ENCODE assay signal across 23 mouse cellular contexts in genomic region chr3:14659894-14660293, GRCm38 (mm10).
"Had no signal": no experiment of that assay in that cellular context is flagged by ENCODE, and none has a peak within 500 bp of the region (broad histone marks: within the 10 kb centered on the region; RNA-seq: fewer than 3 reads in every experiment).

No protein-coding gene starts in this region.

- H3K4me3 ChIP-seq: kidney, embryonic 15.5 days; layer of hippocampus, adult 2 months; limb, embryonic 12.5 days; limb, embryonic 15.5 days; liver, embryonic 12.5 days; liver, embryonic 15.5 days; midbrain, embryonic 10.5 days; midbrain, embryonic 13.5 days; myocyte; neural tube, embryonic 13.5 days; stomach, embryonic 15.5 days had no signal

- DNase-seq: kidney, adult 11 months; kidney, adult 8-10 months; kidney, postnatal 10 days; layer of hippocampus, adult 9-11 months; lung, embryonic 14.5 days; retina, postnatal 1 day; right cerebral cortex, postnatal 25 days; spleen, adult 18-20 months; thymus, postnatal 25 days had no signal

- H3K27ac ChIP-seq: kidney, embryonic 15.5 days; layer of hippocampus, adult 2 months; limb, embryonic 12.5 days; liver, embryonic 12.5 days; liver, embryonic 15.5 days; macrophage; midbrain, embryonic 10.5 days; midbrain, embryonic 13.5 days; neural tube, embryonic 13.5 days; stomach, embryonic 15.5 days had no signal

- H3K9me3 ChIP-seq: kidney, embryonic 15.5 days; limb, embryonic 12.5 days; limb, embryonic 15.5 days; liver, embryonic 12.5 days; liver, embryonic 15.5 days; midbrain, embryonic 10.5 days; midbrain, embryonic 13.5 days; neural tube, embryonic 13.5 days; stomach, embryonic 15.5 days had no signal

- H3K4me1 ChIP-seq: kidney, embryonic 15.5 days; limb, embryonic 12.5 days; limb, embryonic 15.5 days; liver, embryonic 15.5 days; midbrain, embryonic 10.5 days; midbrain, embryonic 13.5 days; neural tube, embryonic 13.5 days; stomach, embryonic 15.5 days had no signal

- ATAC-seq: liver, embryonic 12.5 days; lung, postnatal 0 days; midbrain, embryonic 13.5 days; midbrain, embryonic 16.5 days had no signal

- H3K36me3 ChIP-seq: kidney, embryonic 15.5 days; limb, embryonic 12.5 days; limb, embryonic 15.5 days; liver, embryonic 12.5 days; liver, embryonic 15.5 days; midbrain, embryonic 10.5 days; midbrain, embryonic 13.5 days; neural tube, embryonic 13.5 days; stomach, embryonic 15.5 days had no signal

- H3K27me3 ChIP-seq: kidney, embryonic 15.5 days; limb, embryonic 12.5 days; limb, embryonic 15.5 days; liver, embryonic 12.5 days; liver, embryonic 15.5 days; midbrain, embryonic 13.5 days; neural tube, embryonic 13.5 days; stomach, embryonic 15.5 days had no signal
